Mouse (Mus musculus): Measurements from ENCODE around the gene Zfpm1. TPM values are rescaled to one million over a fixed set of nuclear protein-coding genes. Genes with fewer than 3 reads are reported as not detected.

The Zfpm1 gene
- polyA plus RNA-seq, 1 experiment from 2014 or later = 11.7 TPM

- H3K9me3 ChIP-seq (replicated peaks) = no peaks in the 10 kb centered on the region
- H3K4me3 ChIP-seq (replicated peaks) = peak overlapping the region; percentile 97
- peaks cover 42% of the 10 kb centered on the region for H3K36me3 ChIP-seq
- H3K4me1 ChIP-seq (replicated peaks) = peaks cover 72% of the 10 kb centered on the region
- 21% methylated on average over 6 of the region's 6 CpGs for WGBS (ENCODE audit: insufficient replicate concordance)
- H3K4me2 ChIP-seq = peak overlapping the region; percentile 99
- H3K27ac ChIP-seq = peak overlapping the region; percentile 97
- peak overlapping the region; percentile 99 for H3K9ac ChIP-seq
- DNase-seq (no peak), ATAC-seq (ENCODE audit: low read depth) (no peak)
- no peaks in the 10 kb centered on the region for H3K27me3 ChIP-seq
Measured at GRCm38 (mm10) chr8:122285727-122286126, 3.8 kb downstream of the Zfpm1 start.

- H3K27me3 ChIP-seq = no peaks in the 10 kb centered on the region
- peak; percentile 93 for DNase-seq
- WGBS (ENCODE audit: insufficient replicate concordance) = 13% methylated on average over 10 of the region's 10 CpGs
Measured at GRCm38 (mm10) chr8:122286899-122287298, 5.0 kb downstream of the Zfpm1 start.

GRCm38 (mm10) chr8:122287742-122288141 is 5.8 kb downstream of the Zfpm1 start:
- Histone ChIP-seq H3K36me3 (peaks cover 62% of the 10 kb centered on the region), H3K27ac (peak overlapping the region; percentile 97), H3K9me3 (replicated peaks) (no peaks in the 10 kb centered on the region), H3K27me3 (no peaks in the 10 kb centered on the region), H3K4me1 (replicated peaks) (peaks cover 88% of the 10 kb centered on the region), H3K4me2 (peak overlapping the region; percentile 99), H3K9ac (peak overlapping the region; percentile 99), H3K4me3 (replicated peaks) (peak overlapping the region; percentile 97)
- 23% methylated on average over 8 of the region's 8 CpGs for WGBS (ENCODE audit: insufficient replicate concordance)
- DNase-seq (peak; percentile 61), ATAC-seq (ENCODE audit: low read depth) (peak; percentile 41)

More at GRCm38 (mm10) chr8:122286899-122287298, 5.0 kb downstream of the Zfpm1 start:
- Histone ChIP-seq H3K27ac (peak overlapping the region; percentile 97), H3K4me1 (replicated peaks) (peaks cover 80% of the 10 kb centered on the region), H3K36me3 (peaks cover 54% of the 10 kb centered on the region), H3K9me3 (replicated peaks) (no peaks in the 10 kb centered on the region), H3K9ac (peak overlapping the region; percentile 99), H3K4me2 (peak overlapping the region; percentile 99), H3K4me3 (replicated peaks) (peak overlapping the region; percentile 97)
- ATAC-seq (ENCODE audit: low read depth) = peak; percentile 68

- H3K4me2 ChIP-seq = peak overlapping the region; percentile 99
- ATAC-seq (ENCODE audit: low read depth) = no peak
Measured at GRCm38 (mm10) chr8:122288344-122288743, 6.4 kb downstream of the Zfpm1 start.

GRCm38 (mm10) chr8:122291075-122291474 is 9.1 kb downstream of the Zfpm1 start:
- peak overlapping the region; percentile 97 for H3K27ac ChIP-seq
- peak overlapping the region; percentile 99 for H3K9ac ChIP-seq
- peaks cover 86% of the 10 kb centered on the region for H3K36me3 ChIP-seq
- WGBS (ENCODE audit: insufficient replicate concordance) = 21% methylated on average over 12 of the region's 12 CpGs
- DNase-seq (no peak), ATAC-seq (ENCODE audit: low read depth) (no peak)
- H3K4me3 ChIP-seq (replicated peaks) = peak overlapping the region; percentile 97
- no peaks in the 10 kb centered on the region for H3K9me3 ChIP-seq (replicated peaks)
- H3K27me3 ChIP-seq = no peaks in the 10 kb centered on the region
- peaks cover 100% of the 10 kb centered on the region for H3K4me1 ChIP-seq (replicated peaks)
- H3K4me2 ChIP-seq = peak overlapping the region; percentile 99

More at GRCm38 (mm10) chr8:122288344-122288743, 6.4 kb downstream of the Zfpm1 start:
- H3K4me3 ChIP-seq (replicated peaks) = peak overlapping the region; percentile 97
- 52% methylated on average over 3 of the region's 3 CpGs for WGBS (ENCODE audit: insufficient replicate concordance)
- peaks cover 94% of the 10 kb centered on the region for H3K4me1 ChIP-seq (replicated peaks)
- no peaks in the 10 kb centered on the region for H3K9me3 ChIP-seq (replicated peaks)
- H3K27me3 ChIP-seq = no peaks in the 10 kb centered on the region
- H3K36me3 ChIP-seq = peaks cover 68% of the 10 kb centered on the region
- peak overlapping the region; percentile 99 for H3K9ac ChIP-seq
- DNase-seq = no peak
- H3K27ac ChIP-seq = peak overlapping the region; percentile 97

- no peak for DNase-seq
- peak overlapping the region; percentile 99 for H3K9ac ChIP-seq
- peak overlapping the region; percentile 97 for H3K4me3 ChIP-seq (replicated peaks)
- H3K9me3 ChIP-seq (replicated peaks) = no peaks in the 10 kb centered on the region
- H3K27ac ChIP-seq = peak overlapping the region; percentile 97
- H3K4me1 ChIP-seq (replicated peaks) = peaks cover 100% of the 10 kb centered on the region
- H3K27me3 ChIP-seq = no peaks in the 10 kb centered on the region
- peak overlapping the region; percentile 99 for H3K4me2 ChIP-seq
- ATAC-seq (ENCODE audit: low read depth) = no peak
- peaks cover 87% of the 10 kb centered on the region for H3K36me3 ChIP-seq
- WGBS (ENCODE audit: insufficient replicate concordance) = 54% methylated on average over 10 of the region's 10 CpGs
Measured at GRCm38 (mm10) chr8:122291549-122291948, 9.6 kb downstream of the Zfpm1 start.

GRCm38 (mm10) chr8:122293484-122293883 is 11.5 kb downstream of the Zfpm1 start:
- Histone ChIP-seq H3K9me3 (replicated peaks) (no peaks in the 10 kb centered on the region), H3K4me2 (peak overlapping the region; percentile 99), H3K27me3 (no peaks in the 10 kb centered on the region), H3K36me3 (peaks cover 90% of the 10 kb centered on the region), H3K4me3 (replicated peaks) (peak overlapping the region; percentile 24), H3K4me1 (replicated peaks) (peaks cover 100% of the 10 kb centered on the region), H3K9ac (peak overlapping the region; percentile 99), H3K27ac (peak overlapping the region; percentile 97)
- DNase-seq = no peak
- ATAC-seq (ENCODE audit: low read depth) = no peak
- 17% methylated on average over 10 of the region's 10 CpGs for WGBS (ENCODE audit: insufficient replicate concordance)

GRCm38 (mm10) chr8:122294273-122294683 is 12.3 kb downstream of the Zfpm1 start:
- Histone ChIP-seq H3K4me1 (replicated peaks) (peaks cover 100% of the 10 kb centered on the region), H3K36me3 (peaks cover 90% of the 10 kb centered on the region), H3K9me3 (replicated peaks) (no peaks in the 10 kb centered on the region), H3K4me2 (peak overlapping the region; percentile 99), H3K27me3 (no peaks in the 10 kb centered on the region), H3K4me3 (replicated peaks) (peak overlapping the region; percentile 36), H3K27ac (peak overlapping the region; percentile 97), H3K9ac (peak overlapping the region; percentile 99)
- peak; percentile 90 for ATAC-seq (ENCODE audit: low read depth)
- DNase-seq = peak; percentile 85
- 14% methylated on average over 7 of the region's 7 CpGs for WGBS (ENCODE audit: insufficient replicate concordance)

- peak overlapping the region; percentile 99 for H3K9ac ChIP-seq
- peak overlapping the region; percentile 36 for H3K4me3 ChIP-seq (replicated peaks)
- DNase-seq (no peak), ATAC-seq (ENCODE audit: low read depth) (no peak)
- H3K36me3 ChIP-seq = peaks cover 90% of the 10 kb centered on the region
- peak overlapping the region; percentile 97 for H3K27ac ChIP-seq
- no peaks in the 10 kb centered on the region for H3K27me3 ChIP-seq
- peaks cover 100% of the 10 kb centered on the region for H3K4me1 ChIP-seq (replicated peaks)
- 68% methylated on average over 9 of the region's 9 CpGs for WGBS (ENCODE audit: insufficient replicate concordance)
- peak overlapping the region; percentile 99 for H3K4me2 ChIP-seq
- no peaks in the 10 kb centered on the region for H3K9me3 ChIP-seq (replicated peaks)
Measured at GRCm38 (mm10) chr8:122295389-122295788, 13.4 kb downstream of the Zfpm1 start.

- ATAC-seq (ENCODE audit: low read depth) (peak; percentile 16), DNase-seq (no peak)
- Histone ChIP-seq H3K9me3 (replicated peaks) (no peaks in the 10 kb centered on the region), H3K4me1 (replicated peaks) (peaks cover 100% of the 10 kb centered on the region), H3K36me3 (peaks cover 90% of the 10 kb centered on the region), H3K9ac (peak overlapping the region; percentile 99), H3K27ac (peak overlapping the region; percentile 97), H3K4me2 (peak overlapping the region; percentile 99), H3K27me3 (no peaks in the 10 kb centered on the region), H3K4me3 (replicated peaks) (peak overlapping the region; percentile 43)
- 6% methylated on average over 24 of the region's 24 CpGs for WGBS (ENCODE audit: insufficient replicate concordance)
Measured at GRCm38 (mm10) chr8:122296173-122297001, 14.4 kb downstream of the Zfpm1 start.

GRCm38 (mm10) chr8:122299581-122300254 is 17.8 kb downstream of the Zfpm1 start:
- DNase-seq (no peak), ATAC-seq (ENCODE audit: low read depth) (no peak)
- Histone ChIP-seq H3K9ac (peak overlapping the region; percentile 99), H3K4me3 (replicated peaks) (peak overlapping the region; percentile 21), H3K27me3 (no peaks in the 10 kb centered on the region), H3K4me2 (peak overlapping the region; percentile 99), H3K36me3 (peaks cover 91% of the 10 kb centered on the region), H3K4me1 (replicated peaks) (peaks cover 100% of the 10 kb centered on the region), H3K9me3 (replicated peaks) (no peaks in the 10 kb centered on the region), H3K27ac (peak overlapping the region; percentile 97)
- WGBS (ENCODE audit: insufficient replicate concordance) = 45% methylated on average over 16 of the region's 16 CpGs

All from liver, embryonic 13.5 days (tissue).